Mouse (Mus musculus): ENCODE data around the gene Igsf21. TPM values are rescaled to one million over a fixed set of nuclear protein-coding genes. Genes with fewer than 3 reads are reported as not detected.
A peak's percentile ranks its signal among the peaks of the same experiment; 100 is the strongest.

Gene Igsf21
- polyA plus RNA-seq, 1 experiment, result 9.2 TPM

DNA sequence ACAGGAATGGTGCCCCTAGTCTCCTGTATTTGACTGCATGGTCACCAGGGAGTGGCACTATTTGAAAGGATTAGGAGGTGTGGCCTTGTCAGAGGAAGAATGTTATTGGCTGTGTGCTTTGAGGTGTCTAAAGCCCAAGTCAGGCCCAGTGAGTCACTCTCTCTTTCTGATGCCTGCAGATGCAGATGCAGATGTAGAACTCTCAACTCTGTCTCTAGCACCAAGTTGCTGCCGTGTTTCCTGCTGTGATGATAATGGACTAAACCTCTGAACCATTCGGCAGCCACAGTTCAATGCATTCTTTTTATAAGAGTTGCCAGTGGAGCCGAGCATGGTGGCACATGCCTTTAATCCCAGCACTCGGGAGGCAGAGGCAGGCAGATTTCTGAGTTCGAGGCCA lies 186.3 kb downstream of the Igsf21 start:
- no peaks in the 10 kb centered on the region for H3K4me1 ChIP-seq (ENCODE audit: control insufficient read depth, insufficient read depth, insufficient read length, low read length)
- H3K27ac ChIP-seq (replicated peaks; ENCODE audit: low read depth, low read length), result no peak overlapping the region

DNA sequence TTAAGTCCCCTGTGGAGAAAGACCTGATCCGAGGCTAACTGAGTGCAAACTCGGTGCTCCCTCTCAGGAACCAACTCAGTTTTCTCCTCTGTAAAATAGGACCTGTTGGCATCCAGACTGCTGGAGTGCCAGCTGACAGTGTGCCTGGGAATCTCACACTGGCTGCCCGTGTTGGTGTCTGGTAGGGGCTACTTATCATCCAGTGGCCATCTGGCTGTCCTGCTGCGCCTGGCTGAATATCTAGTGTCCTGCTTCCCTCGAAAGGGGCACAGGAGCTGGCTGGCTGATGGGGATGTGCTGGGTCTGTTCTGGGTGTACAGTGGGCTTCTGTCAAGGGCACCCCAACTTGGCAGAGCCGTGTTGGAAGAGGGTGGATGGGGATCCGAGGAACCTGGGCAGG lies 193.5 kb downstream of the Igsf21 start:
- Histone ChIP-seq H3K27ac (replicated peaks; ENCODE audit: low read depth, low read length) (no peak overlapping the region), H3K4me1 (ENCODE audit: control insufficient read depth, insufficient read depth, insufficient read length, low read length) (no peaks in the 10 kb centered on the region), H3K4me3 (ENCODE audit: insufficient read depth, low read depth, low read length) (no peak overlapping the region)

More for the DNA sequence above, 186.3 kb downstream of the Igsf21 start:
- H3K4me3 ChIP-seq (ENCODE audit: insufficient read depth, low read depth, low read length), result no peak overlapping the region

DNA sequence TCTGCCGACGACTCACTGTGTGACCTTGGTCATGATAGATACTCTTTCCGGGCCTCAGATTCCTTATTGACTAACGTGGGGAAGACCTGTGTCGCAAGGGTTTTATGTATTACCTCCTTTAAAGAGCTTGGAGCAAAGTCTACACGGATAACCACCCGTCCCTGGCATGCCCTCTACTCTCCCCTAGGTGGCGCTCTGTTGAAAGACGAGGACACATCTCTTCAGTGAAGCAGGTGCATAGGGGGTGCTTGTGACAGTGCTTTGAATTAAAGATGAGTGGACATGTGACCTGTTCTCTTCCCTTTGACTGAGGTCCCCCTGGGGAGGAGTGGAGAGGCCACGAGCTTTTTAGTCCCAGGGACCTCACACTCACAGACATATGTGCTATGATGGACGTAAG lies 194.0 kb downstream of the Igsf21 start:
- Histone ChIP-seq H3K4me3 (ENCODE audit: insufficient read depth, low read depth, low read length) (no peak overlapping the region), H3K27ac (replicated peaks; ENCODE audit: low read depth, low read length) (no peak overlapping the region), H3K4me1 (ENCODE audit: control insufficient read depth, insufficient read depth, insufficient read length, low read length) (no peaks in the 10 kb centered on the region)

DNA sequence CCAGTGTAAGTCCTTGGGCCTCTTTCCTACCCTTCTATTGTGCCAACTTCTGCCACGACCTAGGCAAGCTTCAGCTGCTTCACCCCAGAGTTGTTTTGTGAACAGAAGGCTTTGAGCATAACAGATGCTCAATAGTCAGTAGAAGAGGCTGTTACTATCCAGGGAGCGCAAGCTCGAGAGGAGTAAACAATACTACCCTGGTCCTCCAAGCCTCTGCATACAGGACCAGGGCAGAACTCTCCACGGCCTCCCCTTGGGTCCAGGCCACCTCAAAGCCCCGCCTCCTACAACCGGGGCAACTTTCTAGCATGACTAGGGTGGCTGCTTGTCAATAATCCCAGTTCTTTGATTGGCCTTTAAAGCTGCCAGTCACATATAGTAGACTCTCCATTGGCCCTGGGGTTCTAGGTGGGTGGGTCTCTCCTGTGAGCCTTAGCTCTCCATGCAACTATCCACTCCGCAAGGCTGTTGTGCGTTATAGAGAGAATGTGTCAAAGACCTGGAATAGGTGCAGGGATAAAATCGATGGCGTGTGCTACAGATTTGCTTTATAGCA lies 198.7 kb downstream of the Igsf21 start:
- Histone ChIP-seq H3K27ac (replicated peaks; ENCODE audit: low read depth, low read length) (no peak overlapping the region), H3K4me3 (ENCODE audit: insufficient read depth, low read depth, low read length) (no peak overlapping the region), H3K4me1 (ENCODE audit: control insufficient read depth, insufficient read depth, insufficient read length, low read length) (no peaks in the 10 kb centered on the region)

GRCm38 (mm10) chr4:140043953-140044352 lies 202.6 kb downstream of the Igsf21 start:
- H3K27ac ChIP-seq (replicated peaks; ENCODE audit: low read depth, low read length), result no peak overlapping the region; the same call in 1 of the 2 replicates
- H3K4me1 ChIP-seq (ENCODE audit: control insufficient read depth, insufficient read depth, insufficient read length, low read length), result no peaks in the 10 kb centered on the region
- peak overlapping the region; percentile 24; the same call in 1 of the 2 replicates for H3K4me3 ChIP-seq (ENCODE audit: insufficient read depth, low read depth, low read length)

GRCm38 (mm10) chr4:140038586-140039411 lies 207.8 kb downstream of the Igsf21 start:
- peaks cover 4% of the 10 kb centered on the region for H3K4me1 ChIP-seq (ENCODE audit: control insufficient read depth, insufficient read depth, insufficient read length, low read length)
- no peak overlapping the region for H3K4me3 ChIP-seq (ENCODE audit: insufficient read depth, low read depth, low read length)
- H3K27ac ChIP-seq (replicated peaks; ENCODE audit: low read depth, low read length), result no peak overlapping the region

- H3K4me1 ChIP-seq (ENCODE audit: control insufficient read depth, insufficient read depth, insufficient read length, low read length), result peaks cover 4% of the 10 kb centered on the region
- H3K4me3 ChIP-seq (ENCODE audit: insufficient read depth, low read depth, low read length), result peak overlapping the region; percentile 19; the same call in 1 of the 2 replicates
Measured at GRCm38 (mm10) chr4:140037784-140038387, 208.7 kb downstream of the Igsf21 start.

GRCm38 (mm10) chr4:140035232-140035631 lies 211.4 kb downstream of the Igsf21 start:
- peaks cover 4% of the 10 kb centered on the region for H3K4me1 ChIP-seq (ENCODE audit: control insufficient read depth, insufficient read depth, insufficient read length, low read length)
- H3K27ac ChIP-seq (replicated peaks; ENCODE audit: low read depth, low read length), result no peak overlapping the region
- H3K4me3 ChIP-seq (ENCODE audit: insufficient read depth, low read depth, low read length), result no peak overlapping the region

More at GRCm38 (mm10) chr4:140037784-140038387, 208.7 kb downstream of the Igsf21 start:
- peak overlapping the region; percentile 69 for H3K27ac ChIP-seq (replicated peaks; ENCODE audit: low read depth, low read length)

GRCm38 (mm10) chr4:140033394-140033793 lies 213.2 kb downstream of the Igsf21 start:
- Histone ChIP-seq H3K4me1 (ENCODE audit: control insufficient read depth, insufficient read depth, insufficient read length, low read length) (peaks cover 9% of the 10 kb centered on the region), H3K4me3 (ENCODE audit: insufficient read depth, low read depth, low read length) (no peak overlapping the region), H3K27ac (replicated peaks; ENCODE audit: low read depth, low read length) (no peak overlapping the region)

GRCm38 (mm10) chr4:140030415-140030814 lies 216.2 kb downstream of the Igsf21 start:
- Histone ChIP-seq H3K4me1 (ENCODE audit: control insufficient read depth, insufficient read depth, insufficient read length, low read length) (peaks cover 4% of the 10 kb centered on the region), H3K27ac (replicated peaks; ENCODE audit: low read depth, low read length) (no peak overlapping the region), H3K4me3 (ENCODE audit: insufficient read depth, low read depth, low read length) (no peak overlapping the region)

DNA sequence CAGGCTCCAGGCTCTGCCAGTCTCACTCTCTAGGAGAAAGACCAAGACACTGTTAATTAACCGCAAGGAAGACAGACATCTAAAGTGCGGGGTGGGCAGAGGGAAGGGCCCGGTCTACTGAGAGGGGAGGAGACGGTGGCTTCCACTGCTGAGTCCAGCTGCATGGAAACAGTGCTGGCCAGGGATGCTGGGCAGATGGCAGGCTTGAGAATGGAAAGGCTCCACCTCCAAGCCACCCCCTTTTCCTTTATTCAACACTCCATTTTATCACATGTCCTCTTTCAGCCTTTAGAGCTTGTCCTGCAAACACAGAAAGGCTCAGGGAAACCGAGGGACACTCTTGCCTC lies 216.6 kb downstream of the Igsf21 start:
- peaks cover 4% of the 10 kb centered on the region for H3K4me1 ChIP-seq (ENCODE audit: control insufficient read depth, insufficient read depth, insufficient read length, low read length)
- H3K27ac ChIP-seq (replicated peaks; ENCODE audit: low read depth, low read length), result no peak overlapping the region
- H3K4me3 ChIP-seq (ENCODE audit: insufficient read depth, low read depth, low read length), result no peak overlapping the region

DNA sequence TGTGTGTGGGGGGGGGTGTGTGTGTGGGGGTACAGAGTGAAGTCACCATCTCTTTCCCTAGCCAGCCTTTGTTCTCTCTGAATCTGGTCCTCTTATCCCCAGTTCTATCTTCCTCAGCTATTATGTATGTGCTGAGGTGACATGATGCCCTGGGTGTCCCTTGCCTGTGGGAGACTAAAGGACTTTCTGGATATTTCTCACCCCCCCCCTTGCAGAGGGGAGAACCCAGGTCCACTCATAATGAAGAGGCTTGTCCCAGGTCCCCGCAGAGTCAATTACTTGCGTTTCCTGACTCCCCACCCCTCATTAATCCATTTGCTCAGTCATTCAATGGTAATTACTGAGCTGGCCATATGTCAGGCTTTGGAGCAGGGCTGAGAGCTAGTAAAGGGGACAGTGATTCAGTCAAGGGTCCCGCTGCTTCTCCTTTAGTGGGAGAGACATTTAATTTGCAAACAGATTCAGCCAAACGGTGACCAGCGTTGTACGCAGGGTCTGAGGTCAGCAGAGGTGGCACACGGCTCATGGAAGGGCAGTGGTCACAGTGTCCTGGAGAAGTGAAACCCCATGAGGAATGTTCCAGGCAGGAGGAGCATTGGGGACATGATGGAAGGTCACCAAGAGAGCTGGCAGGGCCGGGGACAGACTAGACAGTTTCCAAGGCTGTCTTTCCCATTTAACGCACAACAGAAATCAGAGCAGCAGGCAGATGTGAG lies 217.1 kb downstream of the Igsf21 start:
- no peak overlapping the region for H3K4me3 ChIP-seq (ENCODE audit: insufficient read depth, low read depth, low read length)
- peaks cover 4% of the 10 kb centered on the region for H3K4me1 ChIP-seq (ENCODE audit: control insufficient read depth, insufficient read depth, insufficient read length, low read length)
- 0 out of 2 replicates have a peak overlapping the region, but pooled peaks have one; percentile 10 for H3K27ac ChIP-seq (replicated peaks; ENCODE audit: low read depth, low read length)

DNA sequence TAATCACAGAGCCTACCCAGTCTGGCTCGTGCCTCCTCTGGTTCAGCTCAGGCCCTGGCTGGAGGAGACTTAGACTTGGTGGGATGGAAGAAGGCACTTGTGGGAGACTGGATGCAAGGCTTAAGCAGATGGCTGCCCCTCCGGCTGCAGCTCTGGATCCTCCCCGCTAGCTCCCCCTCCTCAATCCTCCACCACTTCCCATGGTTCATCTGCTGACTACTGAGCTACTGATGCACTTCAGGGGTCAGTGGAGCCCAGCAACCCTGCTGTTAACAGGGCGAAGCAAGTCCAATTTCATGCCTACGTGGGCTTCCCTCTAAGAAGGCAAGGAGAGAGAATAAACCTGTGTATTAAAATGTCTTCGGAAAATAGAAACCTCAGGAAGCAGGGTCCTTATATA lies 222.8 kb downstream of the Igsf21 start:
- H3K4me1 ChIP-seq (ENCODE audit: control insufficient read depth, insufficient read depth, insufficient read length, low read length), result peaks cover 4% of the 10 kb centered on the region
- H3K4me3 ChIP-seq (ENCODE audit: insufficient read depth, low read depth, low read length), result no peak overlapping the region
- no peak overlapping the region for H3K27ac ChIP-seq (replicated peaks; ENCODE audit: low read depth, low read length)

- Histone ChIP-seq H3K4me3 (ENCODE audit: insufficient read depth, low read depth, low read length) (no peak overlapping the region), H3K27ac (replicated peaks; ENCODE audit: low read depth, low read length) (no peak overlapping the region), H3K4me1 (ENCODE audit: control insufficient read depth, insufficient read depth, insufficient read length, low read length) (no peaks in the 10 kb centered on the region; the same call in none of the 2 replicates)
Measured at GRCm38 (mm10) chr4:140015916-140016315, 230.7 kb downstream of the Igsf21 start.
